Mouse (Mus musculus) hindbrain, embryonic 16.5 days (tissue): Measurements from ENCODE around the gene Slc26a5. TPM values are rescaled to one million over a fixed set of nuclear protein-coding genes. Genes with fewer than 3 reads are reported as not detected.

Source experiments
- ATAC-seq: fragments of 200-750 bp; cut with Nextera tagmentation; 2 replicates; pipeline ENCODE4 v1.8.0; 2017; ENCODE audit warnings: moderate TSS enrichment, moderate library complexity
- H3K27ac ChIP-seq: fragments of 300-500 bp; sonication (generic); 2 replicates; pipeline ENCODE4 v1.5.1; 2014; ENCODE audit warnings: low read depth, mild to moderate bottlenecking, control low read depth, low read length, moderate library complexity
- H3K27me3 ChIP-seq: fragments of 300-500 bp; sonication (generic); replicated peaks from 2 replicates; pipeline ENCODE4 v1.6.1; 2014; ENCODE audit warnings: low read length; ENCODE audit not compliant: control insufficient read depth, insufficient read depth
- H3K36me3 ChIP-seq: fragments of 300-500 bp; sonication (generic); 2 replicates; pipeline ENCODE4 v1.6.1; 2014; ENCODE audit warnings: mild to moderate bottlenecking, low read length, moderate library complexity, mixed read lengths; ENCODE audit not compliant: control insufficient read depth, insufficient read depth
- H3K4me1 ChIP-seq: fragments of 300-500 bp; sonication (generic); 2 replicates; pipeline ENCODE4 v1.6.1; 2014; ENCODE audit warnings: low read depth, low read length; ENCODE audit not compliant: control insufficient read depth, insufficient read depth
- H3K4me2 ChIP-seq: fragments of 300-500 bp; sonication (generic); 2 replicates; pipeline ENCODE4 v1.6.1; 2014; ENCODE audit warnings: mild to moderate bottlenecking, low read length, control low read depth, moderate library complexity
- H3K4me3 ChIP-seq: fragments of 300-500 bp; sonication (generic); 2 replicates; pipeline ENCODE4 v1.5.1; 2014; ENCODE audit warnings: mild to moderate bottlenecking, low read length, control low read depth, moderate library complexity
- H3K9ac ChIP-seq: fragments of 300-500 bp; sonication (generic); 2 replicates; pipeline ENCODE4 v1.6.1; 2014; ENCODE audit warnings: low read depth, mild to moderate bottlenecking, control low read depth, low read length, moderate library complexity
- H3K9me3 ChIP-seq: fragments of 300-500 bp; sonication (generic); 2 replicates; pipeline ENCODE4 v1.6.1; 2014; ENCODE audit warnings: mild to moderate bottlenecking, low read length, moderate library complexity; ENCODE audit not compliant: control insufficient read depth
- WGBS: fragments of 180-500 bp; shearing (Covaris S2); extraction: QIAGEN DNeasy Blood & Tissue Kit; methylation state at CpG from one replicate; pipeline ENCODE4 v1.1.7; 2014; 5-methylcytosine and 5-hydroxymethylcytosine counted together
- polyA plus RNA-seq: library from polyadenylated mRNA; unstranded; fragments of >200 nt; fragmentation: Nextera tagmentation; extraction: Ambion mirVana; gene quantifications from 2 replicates; pipeline ENCODE4 v1.2.1, GENCODE M21; 2015

Slc26a5 gene
- polyA plus RNA-seq, 1 experiment from 2014 or later, result 0.15 TPM

DNA sequence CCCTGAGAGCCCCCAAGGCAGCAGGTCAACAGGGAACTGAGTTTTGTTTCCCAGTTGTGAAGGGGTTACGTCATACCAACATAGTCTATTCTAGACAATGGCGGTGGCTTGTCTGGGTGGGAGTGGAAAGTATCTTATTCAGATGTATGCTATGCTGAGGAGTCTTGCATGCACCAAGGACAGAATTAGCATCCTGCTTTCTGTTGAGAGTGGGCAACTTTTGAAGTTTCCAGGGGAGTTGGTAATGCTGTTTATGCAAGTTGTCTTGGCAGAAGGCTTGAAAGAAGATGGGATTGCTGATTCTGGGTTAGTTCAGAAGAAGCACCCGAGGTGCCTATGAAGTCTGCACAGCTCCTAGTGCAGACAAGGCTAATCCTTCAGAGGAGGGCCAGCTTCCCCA, 28.8 kb upstream of the Slc26a5 start:
- Histone ChIP-seq H3K9me3 (no peaks in the 10 kb centered on the region), H3K36me3 (no peaks in the 10 kb centered on the region), H3K27ac (no peak overlapping the region), H3K4me3 (no peak overlapping the region), H3K4me2 (no peak overlapping the region), H3K4me1 (no peaks in the 10 kb centered on the region), H3K27me3 (no peaks in the 10 kb centered on the region), H3K9ac (no peak overlapping the region)
- ATAC-seq, result no peak
- 89% methylated on average over 3 of the region's 3 CpGs for WGBS

DNA sequence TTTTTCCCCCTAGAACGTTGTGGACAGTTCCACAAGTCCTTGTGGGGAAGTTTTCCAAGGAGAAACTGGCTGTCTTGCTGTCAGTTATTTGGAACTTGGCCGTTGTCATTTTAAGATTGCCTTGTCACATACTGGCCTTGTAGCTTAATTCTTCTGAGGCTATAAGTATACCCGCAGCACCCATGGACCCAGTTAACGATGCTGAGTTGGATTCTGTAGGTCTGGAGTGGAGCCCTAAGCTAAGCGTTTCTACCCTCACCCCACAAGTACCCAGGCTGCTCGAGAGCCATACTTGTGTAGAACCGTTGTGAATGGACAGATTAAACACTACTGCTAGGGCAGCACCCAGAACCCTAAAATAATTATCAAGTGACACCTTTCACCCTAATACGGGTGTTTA, 1.3 kb upstream of the Slc26a5 start:
- Histone ChIP-seq H3K4me2 (peak overlapping the region; percentile 78), H3K27ac (no peak overlapping the region)

DNA sequence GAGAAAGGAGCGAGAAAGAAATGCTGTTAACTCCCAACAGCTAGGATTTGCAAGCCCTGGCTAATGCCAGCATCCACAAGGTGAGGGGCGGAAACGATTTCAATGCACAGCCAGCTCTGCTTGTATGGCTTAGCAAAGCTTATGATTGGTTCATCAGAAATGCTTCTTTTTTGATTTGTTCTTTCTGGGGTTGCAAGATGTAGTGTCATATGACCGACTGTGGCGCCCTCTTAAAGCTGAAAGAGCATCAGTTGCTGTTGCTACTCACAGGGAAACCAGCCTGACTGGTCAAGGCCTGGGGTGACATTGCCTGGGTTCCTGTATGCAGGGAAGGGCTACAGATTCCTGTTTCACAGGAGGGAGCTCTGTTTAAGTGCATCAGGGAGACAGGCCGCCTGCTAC, 908 bp upstream of the Slc26a5 start:
- 6% methylated on average over 6 of the region's 6 CpGs for WGBS
- H3K27me3 ChIP-seq, result no peaks in the 10 kb centered on the region

More for the DNA sequence above, 1.3 kb upstream of the Slc26a5 start:
- Histone ChIP-seq H3K36me3 (no peaks in the 10 kb centered on the region), H3K4me1 (peaks cover 5% of the 10 kb centered on the region; the same call in 1 of the 2 replicates), H3K27me3 (no peaks in the 10 kb centered on the region), H3K9me3 (no peaks in the 10 kb centered on the region), H3K4me3 (no peak overlapping the region), H3K9ac (no peak overlapping the region)
- 0 out of 2 replicates have a peak, but pooled peaks have one; percentile 24 for ATAC-seq
- WGBS, result 71% methylated on average over 8 of the region's 8 CpGs

DNA sequence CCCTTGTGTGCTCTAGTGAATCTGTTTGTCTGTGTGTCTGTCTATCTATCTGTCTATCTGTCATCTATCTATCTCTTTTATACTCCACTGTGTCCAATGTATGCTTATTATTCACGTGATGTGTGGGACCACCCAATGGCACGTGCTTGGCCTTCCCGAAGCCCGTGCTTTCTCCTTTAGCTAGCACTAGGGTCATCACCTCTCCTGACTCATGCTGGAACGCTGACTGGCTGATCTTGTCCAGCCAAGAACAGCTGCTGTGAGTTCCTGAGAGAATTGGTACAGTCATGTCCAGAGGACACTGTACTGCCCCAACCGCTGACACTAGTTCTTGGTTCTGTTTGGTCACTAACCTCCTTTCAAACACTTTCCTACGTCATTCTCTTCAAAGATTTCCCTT, 6.8 kb downstream of the Slc26a5 start:
- no peaks in the 10 kb centered on the region for H3K4me1 ChIP-seq
- no peak overlapping the region for H3K9ac ChIP-seq
- ATAC-seq, result no peak
- H3K4me2 ChIP-seq, result no peak overlapping the region
- no peaks in the 10 kb centered on the region for H3K27me3 ChIP-seq
- no peaks in the 10 kb centered on the region for H3K9me3 ChIP-seq
- no peak overlapping the region for H3K4me3 ChIP-seq
- no peak overlapping the region for H3K27ac ChIP-seq
- H3K36me3 ChIP-seq, result no peaks in the 10 kb centered on the region
- 83% methylated on average over 7 of the region's 7 CpGs for WGBS

More for the DNA sequence above, 908 bp upstream of the Slc26a5 start:
- peak; percentile 95 for ATAC-seq
- peak overlapping the region; percentile 78 for H3K4me2 ChIP-seq
- H3K9ac ChIP-seq, result 0 out of 2 replicates have a peak overlapping the region, but pooled peaks have one; percentile 35
- H3K36me3 ChIP-seq, result no peaks in the 10 kb centered on the region
- H3K9me3 ChIP-seq, result no peaks in the 10 kb centered on the region
- H3K27ac ChIP-seq, result no peak overlapping the region
- H3K4me3 ChIP-seq, result peak overlapping the region; percentile 42
- H3K4me1 ChIP-seq, result peaks cover 5% of the 10 kb centered on the region; the same call in 1 of the 2 replicates

DNA sequence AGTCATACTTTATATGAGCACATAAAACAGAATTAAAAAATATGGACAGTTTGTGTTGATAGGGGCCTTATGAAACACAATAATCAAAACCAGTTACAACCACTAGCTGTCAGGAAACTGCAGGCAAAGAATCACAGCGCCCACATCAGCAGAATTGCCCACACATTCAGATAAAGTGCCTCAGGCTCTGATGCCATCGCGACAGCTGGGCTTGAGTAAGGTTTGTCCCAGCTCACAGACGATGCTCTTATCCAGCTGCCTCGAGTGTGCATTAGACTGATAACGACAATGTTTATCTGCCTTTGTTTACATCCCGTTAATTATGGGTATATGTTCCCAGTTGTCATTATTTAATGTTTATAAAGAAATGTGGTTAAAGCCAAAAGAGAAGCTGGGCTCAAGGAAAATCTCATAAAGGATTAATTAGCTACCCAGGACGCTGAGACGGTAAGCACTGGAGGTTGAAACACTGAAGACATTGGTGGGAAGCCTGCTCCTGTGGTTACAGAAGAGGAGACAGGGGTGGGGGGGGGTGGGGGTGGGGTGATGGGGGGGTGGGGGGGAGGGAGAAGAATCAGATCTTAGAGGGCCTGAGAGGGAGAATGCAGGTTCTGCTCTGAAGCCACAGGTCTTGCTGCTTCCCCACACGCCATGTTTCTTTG, 13.6 kb downstream of the Slc26a5 start:
- peak; percentile 69 for ATAC-seq
- Histone ChIP-seq H3K4me1 (no peaks in the 10 kb centered on the region), H3K27me3 (no peaks in the 10 kb centered on the region), H3K9ac (no peak overlapping the region), H3K4me3 (no peak overlapping the region), H3K27ac (no peak overlapping the region), H3K9me3 (no peaks in the 10 kb centered on the region), H3K4me2 (no peak overlapping the region), H3K36me3 (no peaks in the 10 kb centered on the region)
- WGBS, result 55% methylated on average over 10 of the region's 10 CpGs

DNA sequence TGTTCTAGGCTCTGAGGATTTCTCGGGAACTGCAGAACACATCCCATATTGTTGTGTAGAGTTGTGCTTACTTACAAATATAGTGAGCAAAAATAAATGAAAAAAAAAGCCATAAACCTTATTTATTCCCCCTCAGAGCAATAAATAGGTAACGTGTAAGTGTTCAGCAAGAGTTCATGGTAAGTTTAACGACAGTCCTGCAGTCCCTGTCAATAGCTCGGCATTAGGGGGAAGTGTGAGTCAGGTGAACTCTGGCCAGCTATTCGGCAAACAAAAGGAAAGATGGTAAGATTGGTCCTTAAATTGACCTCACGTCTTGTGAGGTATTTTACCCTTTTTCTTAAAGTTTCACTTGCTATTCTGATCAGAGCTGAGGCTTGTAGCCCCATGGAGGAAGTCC, 18.0 kb downstream of the Slc26a5 start:
- H3K4me3 ChIP-seq, result no peak overlapping the region
- no peak for ATAC-seq
- WGBS, result 83% methylated on average over 6 of the region's 6 CpGs
- H3K9ac ChIP-seq, result no peak overlapping the region
- H3K27me3 ChIP-seq, result no peaks in the 10 kb centered on the region
- no peak overlapping the region for H3K4me2 ChIP-seq
- H3K9me3 ChIP-seq, result no peaks in the 10 kb centered on the region
- no peaks in the 10 kb centered on the region for H3K36me3 ChIP-seq
- no peaks in the 10 kb centered on the region for H3K4me1 ChIP-seq
- H3K27ac ChIP-seq, result no peak overlapping the region

DNA sequence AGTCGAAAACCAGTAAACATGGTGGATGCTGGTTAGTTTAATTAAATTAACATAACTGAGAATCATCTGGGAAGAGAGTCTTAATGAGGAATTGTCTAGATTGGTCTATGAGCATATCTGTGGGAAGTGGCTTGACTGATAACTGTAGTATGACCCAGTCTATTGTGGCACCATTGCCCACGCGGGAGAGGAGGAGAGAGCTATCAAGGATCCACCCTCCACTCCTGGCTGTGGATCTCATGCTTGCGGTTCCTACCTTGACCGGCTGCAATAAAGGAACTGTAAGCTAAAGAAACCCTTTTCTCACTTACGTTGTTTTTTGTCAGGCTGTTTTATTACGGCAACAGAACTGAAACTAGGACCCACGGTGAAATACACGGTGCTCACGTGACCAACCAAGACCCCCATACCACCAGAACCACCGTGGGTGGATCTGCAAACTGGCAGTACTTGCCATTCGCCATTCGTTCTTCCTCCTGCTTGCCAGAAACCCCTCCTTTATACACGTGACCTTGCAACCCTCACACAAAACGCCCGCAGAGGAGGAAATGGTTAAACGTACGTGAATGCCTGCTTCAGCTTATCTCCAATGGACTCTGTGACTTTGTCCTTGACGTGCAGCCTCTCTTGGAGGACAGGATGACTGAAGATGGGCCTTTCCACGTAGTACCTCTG, 18.7 kb downstream of the Slc26a5 start:
- H3K27me3 ChIP-seq, result no peaks in the 10 kb centered on the region
- 86% methylated on average over 20 of the region's 20 CpGs for WGBS
- no peak for ATAC-seq

DNA sequence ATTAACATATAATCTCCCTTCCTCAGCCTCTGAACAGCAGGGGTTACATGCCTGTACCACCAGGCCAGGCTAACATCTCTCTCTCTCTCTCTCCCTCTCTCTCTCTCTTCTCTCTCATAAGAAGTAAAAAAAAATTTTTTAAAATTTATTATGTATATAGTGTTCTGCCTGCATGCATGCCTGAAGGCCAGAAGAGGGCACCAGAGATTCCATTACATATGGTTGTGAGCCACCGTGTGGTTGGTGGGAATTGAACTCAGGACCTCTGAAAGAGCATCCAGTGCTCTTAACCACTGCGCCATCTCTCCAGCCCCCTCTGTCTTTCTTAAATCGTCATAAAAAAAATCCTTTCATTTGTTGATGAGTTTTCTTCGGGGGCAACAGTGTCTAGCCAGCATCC, 20.7 kb downstream of the Slc26a5 start:
- Histone ChIP-seq H3K9me3 (no peaks in the 10 kb centered on the region), H3K9ac (no peak overlapping the region), H3K36me3 (no peaks in the 10 kb centered on the region), H3K4me1 (no peaks in the 10 kb centered on the region), H3K4me2 (no peak overlapping the region), H3K27ac (no peak overlapping the region), H3K4me3 (no peak overlapping the region), H3K27me3 (no peaks in the 10 kb centered on the region)
- WGBS, result 76% methylated on average over 4 of the region's 4 CpGs
- ATAC-seq, result no peak

More for the DNA sequence above, 18.7 kb downstream of the Slc26a5 start:
- no peak overlapping the region for H3K4me2 ChIP-seq
- no peaks in the 10 kb centered on the region for H3K9me3 ChIP-seq
- no peaks in the 10 kb centered on the region for H3K36me3 ChIP-seq
- no peak overlapping the region for H3K27ac ChIP-seq
- no peak overlapping the region for H3K9ac ChIP-seq
- no peak overlapping the region for H3K4me3 ChIP-seq
- H3K4me1 ChIP-seq, result no peaks in the 10 kb centered on the region

DNA sequence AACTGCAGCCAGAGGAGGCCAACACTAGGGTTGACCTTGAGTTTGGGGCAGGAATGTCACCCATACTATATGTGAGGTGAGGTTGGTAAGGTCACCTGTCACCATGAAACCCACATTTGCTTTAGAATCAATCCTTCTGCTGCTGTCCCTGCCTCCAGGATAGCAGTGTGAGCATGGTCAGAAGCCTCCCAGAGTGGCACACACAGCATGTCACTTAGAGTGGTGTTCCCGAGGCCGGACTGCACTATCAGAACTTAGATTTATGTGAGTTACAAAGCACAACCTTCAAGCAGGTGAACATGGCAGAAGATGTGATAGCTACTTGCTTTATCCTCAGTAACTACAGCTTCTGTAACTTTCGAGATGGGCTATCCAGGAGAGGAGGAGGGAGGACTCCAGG, 33.6 kb downstream of the Slc26a5 start:
- Histone ChIP-seq H3K4me2 (no peak overlapping the region), H3K27me3 (no peaks in the 10 kb centered on the region; the same call in 1 of the 2 replicates), H3K27ac (no peak overlapping the region), H3K4me1 (no peaks in the 10 kb centered on the region), H3K4me3 (no peak overlapping the region), H3K9me3 (no peaks in the 10 kb centered on the region), H3K36me3 (no peaks in the 10 kb centered on the region), H3K9ac (no peak overlapping the region)
- 72% methylated on average over 3 of the region's 3 CpGs for WGBS
- no peak for ATAC-seq
